Mouse (Mus musculus) heart, postnatal 0 days (tissue): ENCODE results near the gene Nkx2-3. TPM values are rescaled to one million over a fixed set of nuclear protein-coding genes. Genes with fewer than 3 reads are reported as not detected.

Source experiments
- ATAC-seq: fragments of 200-750 bp; cut with Nextera tagmentation; 2 replicates; pipeline ENCODE4 v1.8.0; 2017; ENCODE audit warnings: low read depth, moderate number of reproducible peaks, moderate library complexity; ENCODE audit not compliant: insufficient read depth
- DNase-seq: peaks from one replicate; pipeline ENCODE4 v3.0.0-alpha.2; 2016; ENCODE audit warnings: low spot score
- H3K27ac ChIP-seq: fragments of 300-500 bp; sonication (generic); 2 replicates; pipeline ENCODE4 v1.5.1; 2014; ENCODE audit warnings: low read depth, mild to moderate bottlenecking
- H3K27me3 ChIP-seq: fragments of 300-500 bp; sonication (generic); 2 replicates; pipeline ENCODE4 v1.6.1; 2014; ENCODE audit warnings: low read length, mixed read lengths; ENCODE audit not compliant: control insufficient read depth, insufficient read depth
- H3K36me3 ChIP-seq: fragments of 300-500 bp; sonication (generic); replicated peaks from 2 replicates; pipeline ENCODE4 v1.6.1; 2014; ENCODE audit warnings: low read length, mixed read lengths; ENCODE audit not compliant: control insufficient read depth, insufficient read depth
- H3K4me1 ChIP-seq: fragments of 300-500 bp; sonication (generic); 2 replicates; pipeline ENCODE4 v1.6.1; 2014; ENCODE audit warnings: antibody characterized with exemption; ENCODE audit not compliant: control insufficient read depth, insufficient read depth
- H3K4me2 ChIP-seq: fragments of 300-500 bp; sonication (generic); 2 replicates; pipeline ENCODE4 v1.6.1; 2014; ENCODE audit warnings: low read depth, mild to moderate bottlenecking, low read length, moderate library complexity
- H3K4me3 ChIP-seq: fragments of 300-500 bp; sonication (generic); 2 replicates; pipeline ENCODE4 v1.5.1; 2014; ENCODE audit warnings: low read depth, low read length
- H3K9ac ChIP-seq: fragments of 300-500 bp; sonication (generic); replicated peaks from 2 replicates; pipeline ENCODE4 v1.6.1; 2014; ENCODE audit warnings: low read depth, low read length, mixed read lengths
- H3K9me3 ChIP-seq: fragments of 300-500 bp; sonication (generic); replicated peaks from 2 replicates; pipeline ENCODE4 v1.6.1; 2016; ENCODE audit warnings: low read length; ENCODE audit not compliant: control insufficient read depth
- CTCF ChIP-seq: IDR thresholded peaks from 2 replicates; pipeline ENCODE4 v1.5.1; 2016; ENCODE audit warnings: antibody characterized with exemption, control low read depth, low read depth
- EP300 ChIP-seq: IDR thresholded peaks from 2 replicates; pipeline ENCODE4 v1.6.1; 2016; ENCODE audit warnings: antibody characterized with exemption, low read depth
- WGBS: fragments of 180-500 bp; shearing (Covaris S2); extraction: QIAGEN DNeasy Blood & Tissue Kit; methylation state at CpG from one replicate; pipeline ENCODE4 v1.1.7; 2014; 5-methylcytosine and 5-hydroxymethylcytosine counted together
- polyA plus RNA-seq: library from polyadenylated mRNA; unstranded; fragments of >200 nt; fragmentation: Nextera tagmentation; extraction: Ambion mirVana; gene quantifications from 2 replicates; pipeline ENCODE4 v1.2.1, GENCODE M21; 2015
- total RNA-seq: library from RNA; depleted of rRNA; stranded (reverse); fragments of >200 nt; gene quantifications from 2 replicates; pipeline ENCODE4 v1.2.3, GENCODE M21; 2014; ENCODE audit warnings: low replicate concordance

The Nkx2-3 gene
- total and polyA plus RNA-seq, 2 experiments from 2014 or later = 0.15 TPM; not detected in 1

- Histone ChIP-seq H3K9ac (no peak overlapping the region), H3K4me1 (no peaks in the 10 kb centered on the region), H3K27me3 (peaks cover 57% of the 10 kb centered on the region), H3K27ac (no peak overlapping the region), H3K4me3 (no peak overlapping the region), H3K9me3 (no peaks in the 10 kb centered on the region), H3K4me2 (no peak overlapping the region), H3K36me3 (no peaks in the 10 kb centered on the region)
- WGBS = 80% methylated on average over 13 of the region's 13 CpGs
- DNase-seq (no peak), ATAC-seq (no peak)
- no peak for TF ChIP-seq CTCF
- TF ChIP-seq EP300 = no peak
These were observed 32.9 kb upstream of the Nkx2-3 start for GRCm38 (mm10) chr19:43579081-43579796.

- no peak overlapping the region for H3K4me2 ChIP-seq
- ATAC-seq = no peak
- no peak overlapping the region for H3K9ac ChIP-seq
- H3K27ac ChIP-seq = no peak overlapping the region
- no peak overlapping the region for H3K4me3 ChIP-seq
- H3K9me3 ChIP-seq = no peaks in the 10 kb centered on the region
- TF ChIP-seq EP300 (no peak), CTCF (no peak)
- no peaks in the 10 kb centered on the region for H3K36me3 ChIP-seq
- peaks cover 65% of the 10 kb centered on the region for H3K27me3 ChIP-seq
- 57% methylated on average over 2 of the region's 2 CpGs for WGBS
- no peak for DNase-seq
- no peaks in the 10 kb centered on the region for H3K4me1 ChIP-seq
These were observed 30.9 kb upstream of the Nkx2-3 start for GRCm38 (mm10) chr19:43581185-43581584.

- TF ChIP-seq CTCF (no peak), EP300 (no peak)
- peaks cover 82% of the 10 kb centered on the region for H3K27me3 ChIP-seq
- no peak overlapping the region for H3K4me2 ChIP-seq
- no peak overlapping the region for H3K27ac ChIP-seq
- no peaks in the 10 kb centered on the region for H3K36me3 ChIP-seq
- ATAC-seq = no peak
- H3K9me3 ChIP-seq = no peaks in the 10 kb centered on the region
- no peak for DNase-seq
- no peak overlapping the region for H3K4me3 ChIP-seq
- H3K9ac ChIP-seq = no peak overlapping the region
- H3K4me1 ChIP-seq = no peaks in the 10 kb centered on the region
- WGBS = 17% methylated on average over 4 of the region's 4 CpGs
These were observed 28.9 kb upstream of the Nkx2-3 start for GRCm38 (mm10) chr19:43583192-43583591.

GRCm38 (mm10) chr19:43583595-43583994 is 28.5 kb upstream of the Nkx2-3 start:
- H3K27me3 ChIP-seq = peaks cover 82% of the 10 kb centered on the region
- no peaks in the 10 kb centered on the region for H3K9me3 ChIP-seq
- H3K4me2 ChIP-seq = no peak overlapping the region
- H3K4me3 ChIP-seq = no peak overlapping the region
- H3K27ac ChIP-seq = no peak overlapping the region
- H3K9ac ChIP-seq = no peak overlapping the region
- WGBS = 3% methylated on average over 17 of the region's 17 CpGs
- TF ChIP-seq CTCF (no peak), EP300 (no peak)
- H3K36me3 ChIP-seq = no peaks in the 10 kb centered on the region
- DNase-seq (no peak), ATAC-seq (no peak)
- H3K4me1 ChIP-seq = no peaks in the 10 kb centered on the region

GRCm38 (mm10) chr19:43584788-43585187 is 27.3 kb upstream of the Nkx2-3 start:
- ATAC-seq = no peak
- WGBS = 3% methylated on average over 13 of the region's 13 CpGs

GRCm38 (mm10) chr19:43592026-43592425 is 20.1 kb upstream of the Nkx2-3 start:
- TF ChIP-seq EP300 (no peak), CTCF (no peak)
- ATAC-seq = no peak

More at GRCm38 (mm10) chr19:43584788-43585187, 27.3 kb upstream of the Nkx2-3 start:
- no peak overlapping the region for H3K9ac ChIP-seq
- no peaks in the 10 kb centered on the region for H3K36me3 ChIP-seq
- no peaks in the 10 kb centered on the region for H3K9me3 ChIP-seq
- H3K27ac ChIP-seq = no peak overlapping the region
- no peak overlapping the region for H3K4me3 ChIP-seq
- TF ChIP-seq EP300 = no peak
- TF ChIP-seq CTCF = no peak
- peak; percentile 7 for DNase-seq
- H3K4me1 ChIP-seq = no peaks in the 10 kb centered on the region
- peak overlapping the region; percentile 34; the same call in 1 of the 2 replicates for H3K4me2 ChIP-seq
- peaks cover 81% of the 10 kb centered on the region for H3K27me3 ChIP-seq

More at GRCm38 (mm10) chr19:43592026-43592425, 20.1 kb upstream of the Nkx2-3 start:
- Histone ChIP-seq H3K9me3 (no peaks in the 10 kb centered on the region), H3K4me1 (no peaks in the 10 kb centered on the region), H3K9ac (no peak overlapping the region), H3K27me3 (peaks cover 73% of the 10 kb centered on the region), H3K27ac (no peak overlapping the region), H3K36me3 (no peaks in the 10 kb centered on the region), H3K4me3 (no peak overlapping the region), H3K4me2 (no peak overlapping the region)
- WGBS = 56% methylated on average over 4 of the region's 4 CpGs
- no peak for DNase-seq
